Mouse (Mus musculus) lung, postnatal 0 days (tissue): ENCODE data around the gene Sorbs1.
A peak's percentile ranks its signal among the peaks of the same experiment; 100 is the strongest.

Experiments used
- CTCF ChIP-seq: IDR thresholded peaks from 2 replicates; pipeline ENCODE4 v1.5.1; 2016; ENCODE audit warnings: antibody characterized with exemption, mild to moderate bottlenecking
- EP300 ChIP-seq: IDR thresholded peaks from 2 replicates; pipeline ENCODE4 v1.6.1; 2016; ENCODE audit warnings: antibody characterized with exemption, mild to moderate bottlenecking, control low read depth

GRCm38 (mm10) chr19:40436465-40437200 is 76.9 kb downstream of the Sorbs1 start:
- TF ChIP-seq CTCF = no peak
- TF ChIP-seq EP300 = peak; percentile 86
